Mouse (Mus musculus) CD4-positive, CD25-positive, alpha-beta regulatory T cell, adult 4 months (primary cell): ENCODE results near the gene Slc6a5. TPM values are rescaled to one million over a fixed set of nuclear protein-coding genes. Genes with fewer than 3 reads are reported as not detected.

Experiments used
- ATAC-seq: one replicate; pipeline ENCODE4 v1.8.0; 2017
- polyA plus RNA-seq, 2 experiments: library from polyadenylated mRNA; unstranded; fragments of 100-300 nt; shearing (Covaris generic); gene quantifications; one replicate each; pipeline ENCODE4 v1.2.1; 2017

Slc6a5 gene
- polyA plus RNA-seq, 2 experiments from 2014 or later = not detected

DNA sequence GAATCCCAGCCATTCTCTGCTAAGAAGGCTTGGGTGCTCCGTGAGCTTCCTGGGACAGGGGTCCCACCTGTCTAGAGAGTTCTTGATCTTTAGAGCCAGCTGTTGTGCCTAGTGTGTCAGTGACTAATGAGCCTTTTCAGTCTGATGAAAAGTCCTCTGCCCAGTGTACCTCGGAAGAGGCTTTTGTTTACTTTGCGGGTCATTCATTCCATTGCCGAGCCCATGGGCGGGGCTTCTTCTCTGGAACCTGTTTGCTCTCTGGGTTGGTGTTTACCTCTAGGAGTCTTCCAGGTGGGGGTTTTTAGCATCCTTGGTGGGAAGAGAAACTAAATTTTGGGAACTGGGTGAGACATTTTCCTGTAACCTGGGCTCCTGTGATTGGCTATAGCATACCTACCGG is 74.8 kb downstream of the Slc6a5 start:
- ATAC-seq = no peak

DNA sequence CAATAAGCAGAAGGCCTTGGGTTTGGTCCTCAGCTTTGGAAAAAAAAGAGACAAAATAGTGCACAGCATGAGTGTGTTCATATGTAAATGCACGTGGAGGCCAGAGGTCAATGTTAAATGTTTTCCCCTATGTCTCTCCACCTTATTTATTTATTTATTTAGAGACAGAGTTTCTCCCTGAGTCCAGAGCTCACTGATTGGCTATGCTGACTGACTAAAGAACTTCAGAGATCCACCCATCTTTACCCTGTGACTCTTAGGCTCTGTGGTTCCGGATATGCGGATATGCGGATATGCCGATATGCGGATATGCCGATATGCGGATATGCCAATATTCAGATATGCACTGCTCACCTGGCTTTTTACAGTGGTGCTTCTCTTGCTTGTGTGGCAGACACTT is 76.0 kb downstream of the Slc6a5 start:
- ATAC-seq = no peak

DNA sequence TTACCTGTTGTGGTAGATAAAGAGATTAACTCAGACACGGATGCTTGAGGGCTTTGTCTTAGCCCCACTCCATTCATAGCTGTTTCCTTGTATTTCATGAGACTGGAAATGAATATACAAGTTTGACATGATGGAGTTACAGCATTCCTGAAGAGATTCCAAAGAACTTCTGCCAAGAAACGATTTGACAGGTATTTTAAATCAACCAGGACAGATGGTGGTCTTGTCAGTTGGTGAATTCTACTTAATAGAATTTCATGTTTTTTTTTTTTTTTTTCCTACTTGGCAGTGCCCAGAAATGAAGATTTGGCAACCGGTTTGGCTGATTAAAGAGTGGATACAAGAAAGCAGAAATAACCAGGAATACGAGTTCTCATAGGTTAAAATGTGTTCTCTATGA is 89.4 kb downstream of the Slc6a5 start:
- ATAC-seq = no peak

DNA sequence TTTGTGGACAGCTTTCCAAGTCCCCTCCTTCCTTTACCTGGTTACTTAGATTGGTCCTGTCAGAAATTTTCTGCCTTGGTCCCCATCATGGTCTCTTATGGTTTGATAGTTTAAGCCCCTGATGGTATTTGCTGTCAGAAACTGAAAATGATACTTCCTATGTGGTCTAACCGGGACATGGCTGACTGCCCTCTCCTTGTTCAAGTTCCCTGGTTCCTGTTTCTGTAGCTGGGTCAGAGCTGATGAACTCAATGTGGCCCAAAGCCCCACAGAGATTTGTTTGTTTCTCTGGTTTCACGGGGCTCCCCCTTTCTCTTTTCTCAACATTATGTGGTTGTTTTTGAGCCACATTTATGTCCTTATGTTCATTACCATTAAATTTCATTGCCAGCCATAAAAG is 95.3 kb downstream of the Slc6a5 start:
- ATAC-seq = no peak

Other genes with a start within 250 kb of the Slc6a5 start
- 10 to 100 TPM; 33.4 to 48.8 TPM for gene Htatip2, start 151.0 kb upstream of the Slc6a5 start, polyA plus RNA-seq
- gene Prmt3, start 131.8 kb upstream of the Slc6a5 start, polyA plus RNA-seq = 10 to 100 TPM; 12.1 to 12.7 TPM
- not detected for gene Nell1, start 64.7 kb downstream of the Slc6a5 start, polyA plus RNA-seq